Mouse (Mus musculus) embryonic fibroblast, embryonic 13.5 days (primary cell): ENCODE results near the gene Ifi27. TPM values are rescaled to one million over a fixed set of nuclear protein-coding genes. Genes with fewer than 3 reads are reported as not detected.

Experiments used
- H3K27ac ChIP-seq: 2 replicates; pipeline ENCODE4 v1.5.1; 2012; ENCODE audit warnings: low read length, control low read depth, inconsistent platforms; ENCODE audit not compliant: insufficient read depth
- H3K4me1 ChIP-seq: 2 replicates; pipeline ENCODE4 v1.6.1; 2011; ENCODE audit warnings: low read length; ENCODE audit not compliant: control insufficient read depth, insufficient read depth
- H3K4me3 ChIP-seq: 2 replicates; pipeline ENCODE4 v1.5.1; 2011; ENCODE audit warnings: mild to moderate bottlenecking, control low read depth, low read length; ENCODE audit not compliant: insufficient read depth
- CTCF ChIP-seq: IDR thresholded peaks from 2 replicates; pipeline ENCODE4 v1.5.1; 2011; ENCODE audit warnings: mild to moderate bottlenecking, control low read depth, low read length, moderate library complexity, borderline replicate concordance; ENCODE audit not compliant: insufficient read depth
- POLR2A ChIP-seq: IDR thresholded peaks from 2 replicates; pipeline ENCODE4 v1.6.1; 2011; ENCODE audit warnings: low read depth, mild to moderate bottlenecking, control low read depth, low read length, moderate library complexity
- polyA plus RNA-seq: library from polyadenylated mRNA; stranded (reverse); fragments of >200 nt; gene quantifications from 2 replicates; pipeline ENCODE4 v1.2.4, GENCODE M21; 2011; ENCODE audit warnings: low read depth; ENCODE audit not compliant: missing spikeins, insufficient read length

The Ifi27 gene
- polyA plus RNA-seq, 1 experiment, result 203 TPM

- TF ChIP-seq CTCF, result no peak
- TF ChIP-seq POLR2A, result no peak
- H3K4me3 ChIP-seq, result no peak overlapping the region
Observed at GRCm38 (mm10) chr12:103487750-103488149, 53.7 kb downstream of the Ifi27 start.

More at GRCm38 (mm10) chr12:103487750-103488149, 53.7 kb downstream of the Ifi27 start:
- Histone ChIP-seq H3K27ac (no peak overlapping the region), H3K4me1 (no peaks in the 10 kb centered on the region)

Other genes with a start within 250 kb of the Ifi27 start
- not detected in 2 replicates for gene Prima1, start 192.1 kb upstream of the Ifi27 start, polyA plus RNA-seq
- gene Fam181a, start 123.2 kb upstream of the Ifi27 start, polyA plus RNA-seq, result not detected in 2 replicates
- not detected in 2 replicates for gene Asb2, start 78.2 kb upstream of the Ifi27 start, polyA plus RNA-seq
- 12.0 and 13.3 TPM in 2 replicates for gene Otub2, start 45.5 kb upstream of the Ifi27 start, polyA plus RNA-seq
- 0.53 and 0.83 TPM in 2 replicates for gene 9330161L09Rik, start 26.4 kb upstream of the Ifi27 start, polyA plus RNA-seq
- gene Ddx24, start 8.4 kb upstream of the Ifi27 start, polyA plus RNA-seq, result 63.6 and 67.9 TPM in 2 replicates
- gene Ifi27l2a, start 9.5 kb downstream of the Ifi27 start, polyA plus RNA-seq, result 3.4 and 5.5 TPM in 2 replicates
- 0.97 and 2.7 TPM in 2 replicates for gene Ifi27l2b, start 23.0 kb downstream of the Ifi27 start, polyA plus RNA-seq
- gene Ppp4r4, start 98.1 kb downstream of the Ifi27 start, polyA plus RNA-seq, result 0.92 and 4.2 TPM in 2 replicates
- gene Serpina10, start 197.2 kb downstream of the Ifi27 start, polyA plus RNA-seq, result not detected in 2 replicates
- gene Serpina6, start 223.0 kb downstream of the Ifi27 start, polyA plus RNA-seq, result 0.54 TPM in 1 of 2 replicates, not detected in the other
- gene Serpina16, start 241.9 kb downstream of the Ifi27 start, polyA plus RNA-seq, result not detected in 2 replicates